Mouse (Mus musculus) forebrain, embryonic 11.5 days (tissue): ENCODE measurements around the gene Acp7. TPM values are rescaled to one million over a fixed set of nuclear protein-coding genes. Genes with fewer than 3 reads are reported as not detected.

ENCODE experiments used
- ATAC-seq: fragments of 200-750 bp; cut with Nextera tagmentation; replicated peaks from 2 replicates; pipeline ENCODE4 v1.8.0; 2017; ENCODE audit warnings: moderate TSS enrichment; ENCODE audit not compliant: low FRiP score
- DNase-seq: peaks from one replicate; pipeline ENCODE4 v3.0.0-alpha.2; 2017; ENCODE audit warnings: low spot score
- H3K27ac ChIP-seq: fragments of 300-500 bp; sonication (generic); 2 replicates; pipeline ENCODE4 v1.5.1; 2014; ENCODE audit warnings: low read depth, low read length
- H3K27me3 ChIP-seq: fragments of 300-500 bp; sonication (generic); 2 replicates; pipeline ENCODE4 v1.6.1; 2014; ENCODE audit warnings: mild to moderate bottlenecking, low read length, mixed read lengths; ENCODE audit not compliant: control insufficient read depth, insufficient read depth
- H3K36me3 ChIP-seq: fragments of 300-500 bp; sonication (generic); 2 replicates; pipeline ENCODE4 v1.6.1; 2014; ENCODE audit warnings: mild to moderate bottlenecking, low read length, moderate library complexity, mixed read lengths; ENCODE audit not compliant: control insufficient read depth, insufficient read depth
- H3K4me1 ChIP-seq: fragments of 300-500 bp; sonication (generic); replicated peaks from 2 replicates; pipeline ENCODE4 v1.6.1; 2014; ENCODE audit warnings: low read length, mixed read lengths; ENCODE audit not compliant: control insufficient read depth, insufficient read depth
- H3K4me2 ChIP-seq: fragments of 300-500 bp; sonication (generic); 2 replicates; pipeline ENCODE4 v1.6.1; 2014; ENCODE audit warnings: low read depth, mild to moderate bottlenecking, low read length, moderate library complexity, mixed read lengths; ENCODE audit not compliant: severe bottlenecking
- H3K4me3 ChIP-seq: fragments of 300-500 bp; sonication (generic); 2 replicates; pipeline ENCODE4 v1.5.1; 2014; ENCODE audit warnings: low read depth, low read length
- H3K9ac ChIP-seq: fragments of 300-500 bp; sonication (generic); 2 replicates; pipeline ENCODE4 v1.6.1; 2014; ENCODE audit warnings: low read length
- H3K9me3 ChIP-seq: fragments of 300-500 bp; sonication (generic); 2 replicates; pipeline ENCODE4 v1.6.1; 2016; ENCODE audit warnings: low read length, mixed read lengths; ENCODE audit not compliant: control insufficient read depth
- WGBS: fragments of 180-500 bp; shearing (Covaris S2); extraction: QIAGEN DNeasy Blood & Tissue Kit; methylation state at CpG from one replicate; pipeline ENCODE4 v1.1.7; 2014; 5-methylcytosine and 5-hydroxymethylcytosine counted together
- polyA plus RNA-seq: library from polyadenylated mRNA; unstranded; fragments of >200 nt; fragmentation: Nextera tagmentation; extraction: Ambion mirVana; gene quantifications from 2 replicates; pipeline ENCODE4 v1.2.1, GENCODE M21; 2014

Gene Acp7
- polyA plus RNA-seq, 1 experiment from 2014 or later, result not detected

DNA sequence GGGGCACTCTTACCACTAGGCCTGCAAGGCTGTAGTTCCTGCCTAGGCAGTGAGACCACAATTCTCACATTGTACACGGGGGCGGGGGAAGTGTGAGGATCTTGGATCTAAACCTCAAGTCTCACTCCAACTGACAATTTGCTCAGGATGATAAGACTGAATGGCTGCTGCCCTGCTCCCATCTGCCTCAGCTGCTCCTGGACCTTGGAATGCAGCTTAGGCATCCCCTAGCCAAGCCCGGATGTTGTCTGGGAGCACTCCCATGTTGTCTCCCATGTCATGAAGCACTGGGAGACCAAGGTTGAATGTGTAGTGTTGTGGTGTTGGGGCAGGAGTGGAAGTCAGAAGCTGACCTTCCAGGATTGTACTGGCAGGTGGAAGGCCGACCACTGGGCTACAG is 63.6 kb downstream of the Acp7 start:
- H3K4me1 ChIP-seq, result no peaks in the 10 kb centered on the region
- ATAC-seq (no peak), DNase-seq (no peak)
- H3K27ac ChIP-seq, result no peak overlapping the region
- H3K27me3 ChIP-seq, result no peaks in the 10 kb centered on the region
- H3K36me3 ChIP-seq, result peaks cover 4% of the 10 kb centered on the region; the same call in 1 of the 2 replicates
- WGBS, result 89% methylated on average over 4 of the region's 4 CpGs
- H3K4me2 ChIP-seq, result no peak overlapping the region
- H3K9me3 ChIP-seq, result no peaks in the 10 kb centered on the region
- no peak overlapping the region for H3K9ac ChIP-seq
- no peak overlapping the region for H3K4me3 ChIP-seq

- peaks cover 4% of the 10 kb centered on the region; the same call in 1 of the 2 replicates for H3K36me3 ChIP-seq
- H3K27me3 ChIP-seq, result no peaks in the 10 kb centered on the region
- WGBS, result 84% methylated on average over 5 of the region's 5 CpGs
- no peak overlapping the region for H3K27ac ChIP-seq
- no peak overlapping the region for H3K4me2 ChIP-seq
- no peak overlapping the region for H3K9ac ChIP-seq
- H3K4me3 ChIP-seq, result no peak overlapping the region
- no peaks in the 10 kb centered on the region for H3K9me3 ChIP-seq
- ATAC-seq, result no peak
- no peak for DNase-seq
- H3K4me1 ChIP-seq, result no peaks in the 10 kb centered on the region
Observed at GRCm38 (mm10) chr7:28565407-28565806, 65.7 kb downstream of the Acp7 start.

- H3K4me2 ChIP-seq, result no peak overlapping the region
- DNase-seq, result no peak
- ATAC-seq, result no peak
- no peaks in the 10 kb centered on the region for H3K4me1 ChIP-seq
- no peak overlapping the region for H3K27ac ChIP-seq
- 94% methylated on average over 13 of the region's 13 CpGs for WGBS
- H3K9ac ChIP-seq, result no peak overlapping the region
- H3K9me3 ChIP-seq, result no peaks in the 10 kb centered on the region
- H3K27me3 ChIP-seq, result no peaks in the 10 kb centered on the region
- no peak overlapping the region for H3K4me3 ChIP-seq
- H3K36me3 ChIP-seq, result peaks cover 7% of the 10 kb centered on the region; the same call in 1 of the 2 replicates
Observed at GRCm38 (mm10) chr7:28562951-28563350, 68.2 kb downstream of the Acp7 start.

DNA sequence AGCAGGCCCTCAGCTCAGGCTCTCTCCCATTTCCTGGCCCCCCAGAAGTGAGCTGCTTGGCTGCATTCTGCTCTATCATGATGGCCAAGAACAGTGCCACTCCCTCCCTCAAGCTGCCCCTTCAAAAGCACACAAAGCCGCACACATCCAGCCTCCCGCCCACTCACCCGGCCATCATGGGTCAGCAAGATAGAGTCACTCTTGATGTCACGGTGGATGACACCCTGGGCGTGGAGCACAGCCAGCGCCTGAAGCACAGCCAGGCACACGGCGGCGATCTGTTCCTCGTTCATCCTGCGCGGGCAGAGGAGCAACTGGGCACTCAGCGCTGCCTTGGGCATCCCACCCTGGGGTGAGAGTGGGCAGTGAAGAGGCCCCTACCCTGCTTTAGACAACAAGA is 68.8 kb downstream of the Acp7 start:
- 96% methylated on average over 13 of the region's 13 CpGs for WGBS
- H3K36me3 ChIP-seq, result peaks cover 7% of the 10 kb centered on the region; the same call in 1 of the 2 replicates
- H3K27me3 ChIP-seq, result no peaks in the 10 kb centered on the region
- no peaks in the 10 kb centered on the region for H3K4me1 ChIP-seq
- no peaks in the 10 kb centered on the region for H3K9me3 ChIP-seq
- no peak overlapping the region for H3K4me2 ChIP-seq
- ATAC-seq (no peak), DNase-seq (no peak)
- H3K9ac ChIP-seq, result no peak overlapping the region
- no peak overlapping the region for H3K27ac ChIP-seq
- H3K4me3 ChIP-seq, result no peak overlapping the region

- no peaks in the 10 kb centered on the region for H3K4me1 ChIP-seq
- H3K27ac ChIP-seq, result no peak overlapping the region
- no peak overlapping the region for H3K4me2 ChIP-seq
- H3K4me3 ChIP-seq, result no peak overlapping the region
- DNase-seq (no peak), ATAC-seq (no peak)
- 92% methylated on average over 11 of the region's 11 CpGs for WGBS
- no peaks in the 10 kb centered on the region for H3K27me3 ChIP-seq
- peaks cover 5% of the 10 kb centered on the region; the same call in 1 of the 2 replicates for H3K36me3 ChIP-seq
- no peaks in the 10 kb centered on the region for H3K9me3 ChIP-seq
- H3K9ac ChIP-seq, result no peak overlapping the region
Observed at GRCm38 (mm10) chr7:28561967-28562366, 69.2 kb downstream of the Acp7 start.

DNA sequence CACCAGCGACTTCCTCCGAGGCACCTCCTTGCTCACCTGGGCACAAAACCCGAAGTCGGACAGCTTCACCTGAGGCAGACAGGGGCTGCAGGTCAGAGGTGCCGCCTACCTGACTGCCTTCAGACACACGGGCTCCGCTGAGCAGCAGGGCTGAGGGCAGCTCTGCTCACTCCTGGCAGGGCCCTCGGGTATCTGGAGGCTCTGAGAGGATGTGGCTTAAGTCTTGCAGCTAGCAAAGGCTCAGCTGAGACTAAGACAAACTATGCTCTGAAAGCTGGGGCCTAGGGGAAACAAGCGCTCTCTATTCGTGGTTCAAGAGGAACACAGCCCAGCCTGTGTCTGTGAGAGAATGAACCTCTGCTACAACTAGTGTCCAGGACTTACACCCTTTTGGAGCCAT is 70.3 kb downstream of the Acp7 start:
- ATAC-seq, result no peak

DNA sequence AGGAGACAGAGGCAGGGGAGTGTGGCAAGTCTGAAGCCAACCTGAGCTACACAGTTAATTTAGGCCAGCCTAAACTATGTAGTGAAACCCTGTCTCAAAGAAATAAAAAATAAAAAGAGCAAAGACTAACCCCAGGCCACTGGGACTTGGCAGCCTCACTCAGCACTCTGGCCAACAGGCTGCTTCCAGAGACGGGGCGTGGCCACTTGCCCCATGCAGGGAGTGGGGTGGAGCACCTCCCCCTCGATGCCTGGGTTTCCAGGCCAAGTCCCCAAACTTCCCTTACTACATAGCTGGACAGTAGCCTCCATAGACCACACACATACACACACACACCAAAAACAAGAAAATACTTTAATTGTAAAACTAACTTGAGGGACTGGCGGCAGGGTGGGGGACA is 72.6 kb downstream of the Acp7 start:
- DNase-seq (no peak), ATAC-seq (no peak)
- no peak overlapping the region for H3K27ac ChIP-seq
- no peak overlapping the region for H3K4me3 ChIP-seq
- peaks cover 3% of the 10 kb centered on the region; the same call in 1 of the 2 replicates for H3K36me3 ChIP-seq
- H3K4me2 ChIP-seq, result no peak overlapping the region
- no peaks in the 10 kb centered on the region for H3K27me3 ChIP-seq
- H3K9me3 ChIP-seq, result no peaks in the 10 kb centered on the region
- H3K9ac ChIP-seq, result no peak overlapping the region
- no peaks in the 10 kb centered on the region for H3K4me1 ChIP-seq
- 73% methylated on average over 4 of the region's 4 CpGs for WGBS

More for the DNA sequence above, 70.3 kb downstream of the Acp7 start:
- H3K36me3 ChIP-seq, result peaks cover 5% of the 10 kb centered on the region; the same call in 1 of the 2 replicates
- H3K4me3 ChIP-seq, result no peak overlapping the region
- no peaks in the 10 kb centered on the region for H3K9me3 ChIP-seq
- H3K4me2 ChIP-seq, result no peak overlapping the region
- H3K4me1 ChIP-seq, result no peaks in the 10 kb centered on the region
- no peak for DNase-seq
- no peak overlapping the region for H3K27ac ChIP-seq
- H3K27me3 ChIP-seq, result no peaks in the 10 kb centered on the region
- WGBS, result 92% methylated on average over 10 of the region's 10 CpGs
- no peak overlapping the region for H3K9ac ChIP-seq

DNA sequence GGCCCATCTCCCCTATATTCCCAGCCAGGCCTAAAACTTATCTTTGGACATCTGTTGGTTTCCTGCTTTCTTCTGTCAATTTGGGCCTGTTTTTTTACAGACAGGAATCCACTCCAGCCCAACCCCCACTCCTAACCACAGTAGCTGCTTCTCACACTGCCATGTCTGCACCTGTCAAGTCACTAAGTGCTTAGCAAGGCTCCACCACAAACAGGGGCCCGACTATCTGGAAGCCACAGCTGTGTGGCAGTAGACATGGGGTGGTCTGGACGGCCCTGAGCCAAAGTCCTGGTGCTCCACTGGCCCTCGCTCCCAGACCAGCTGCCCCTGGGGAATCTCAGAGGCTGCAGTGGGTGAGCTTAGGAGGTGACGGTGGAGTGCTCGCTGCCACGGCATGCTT is 73.4 kb downstream of the Acp7 start:
- Histone ChIP-seq H3K9me3 (no peaks in the 10 kb centered on the region), H3K36me3 (peaks cover 3% of the 10 kb centered on the region; the same call in 1 of the 2 replicates), H3K4me1 (no peaks in the 10 kb centered on the region), H3K9ac (no peak overlapping the region), H3K27ac (no peak overlapping the region), H3K4me3 (no peak overlapping the region), H3K27me3 (no peaks in the 10 kb centered on the region), H3K4me2 (no peak overlapping the region)
- WGBS, result 91% methylated on average over 6 of the region's 6 CpGs
- no peak for ATAC-seq
- DNase-seq, result no peak
